Mouse (Mus musculus) midbrain, embryonic 11.5 days (tissue): ENCODE results near the gene Disp1. TPM values are rescaled to one million over a fixed set of nuclear protein-coding genes. Genes with fewer than 3 reads are reported as not detected.
A peak's percentile ranks its signal among the peaks of the same experiment; 100 is the strongest.

ENCODE experiments used
- ATAC-seq: fragments of 200-750 bp; cut with Nextera tagmentation; 2 replicates; pipeline ENCODE4 v1.8.0; 2017; ENCODE audit warnings: moderate TSS enrichment, moderate library complexity; ENCODE audit not compliant: low FRiP score
- DNase-seq: peaks from one replicate; pipeline ENCODE4 v3.0.0; 2015; ENCODE audit warnings: low spot score; ENCODE audit errors: missing footprints
- H3K27ac ChIP-seq: fragments of 300-500 bp; sonication (generic); 2 replicates; pipeline ENCODE4 v1.5.1; 2014; ENCODE audit warnings: low read depth, low read length
- H3K27me3 ChIP-seq: fragments of 300-500 bp; sonication (generic); 2 replicates; pipeline ENCODE4 v1.6.1; 2014; ENCODE audit warnings: mild to moderate bottlenecking, low read length, moderate library complexity, mixed read lengths; ENCODE audit not compliant: control insufficient read depth, insufficient read depth
- H3K36me3 ChIP-seq: fragments of 300-500 bp; sonication (generic); 2 replicates; pipeline ENCODE4 v1.6.1; 2014; ENCODE audit warnings: mild to moderate bottlenecking, low read length, moderate library complexity, mixed read lengths; ENCODE audit not compliant: control insufficient read depth, insufficient read depth
- H3K4me1 ChIP-seq: fragments of 300-500 bp; sonication (generic); 2 replicates; pipeline ENCODE4 v1.6.1; 2014; ENCODE audit warnings: low read length; ENCODE audit not compliant: control insufficient read depth, insufficient read depth
- H3K4me2 ChIP-seq: fragments of 300-500 bp; sonication (generic); 2 replicates; pipeline ENCODE4 v1.6.1; 2014; ENCODE audit warnings: mild to moderate bottlenecking, moderate library complexity
- H3K4me3 ChIP-seq: fragments of 300-500 bp; sonication (generic); 2 replicates; pipeline ENCODE4 v1.5.1; 2014; ENCODE audit warnings: low read depth, low read length
- H3K9ac ChIP-seq: fragments of 300-500 bp; sonication (generic); 2 replicates; pipeline ENCODE4 v1.6.1; 2014; ENCODE audit warnings: low read length
- H3K9me3 ChIP-seq: fragments of 300-500 bp; sonication (generic); 2 replicates; pipeline ENCODE4 v1.6.1; 2016; ENCODE audit warnings: low read length; ENCODE audit not compliant: control insufficient read depth
- WGBS: fragments of 180-500 bp; shearing (Covaris S2); extraction: QIAGEN DNeasy Blood & Tissue Kit; methylation state at CpG from one replicate; pipeline ENCODE4 v1.1.7; 2014; 5-methylcytosine and 5-hydroxymethylcytosine counted together
- polyA plus RNA-seq: library from polyadenylated mRNA; unstranded; fragments of >200 nt; fragmentation: Nextera tagmentation; extraction: Ambion mirVana; gene quantifications from 2 replicates; pipeline ENCODE4 v1.2.1, GENCODE M21; 2014

Gene Disp1
- polyA plus RNA-seq, 1 experiment from 2014 or later, result 8.8 TPM

GRCm38 (mm10) chr1:183189014-183189662 is 32.2 kb downstream of the Disp1 start:
- peak; percentile 84 for DNase-seq
- no peak for ATAC-seq

GRCm38 (mm10) chr1:183188115-183189013 is 33.0 kb downstream of the Disp1 start:
- no peak overlapping the region for H3K27ac ChIP-seq
- H3K27me3 ChIP-seq, result no peaks in the 10 kb centered on the region
- WGBS, result 82% methylated on average over 20 of the region's 20 CpGs
- no peak overlapping the region for H3K4me3 ChIP-seq
- no peak overlapping the region for H3K4me2 ChIP-seq
- DNase-seq, result peak; percentile 59
- no peak overlapping the region for H3K9ac ChIP-seq
- ATAC-seq, result no peak
- no peaks in the 10 kb centered on the region for H3K9me3 ChIP-seq
- H3K4me1 ChIP-seq, result peaks cover 2% of the 10 kb centered on the region; the same call in 1 of the 2 replicates
- H3K36me3 ChIP-seq, result no peaks in the 10 kb centered on the region

More at GRCm38 (mm10) chr1:183189014-183189662, 32.2 kb downstream of the Disp1 start:
- Histone ChIP-seq H3K4me3 (no peak overlapping the region), H3K27ac (no peak overlapping the region), H3K9me3 (no peaks in the 10 kb centered on the region), H3K27me3 (no peaks in the 10 kb centered on the region), H3K4me2 (no peak overlapping the region), H3K36me3 (no peaks in the 10 kb centered on the region), H3K9ac (no peak overlapping the region), H3K4me1 (peaks cover 2% of the 10 kb centered on the region; the same call in 1 of the 2 replicates)
- 56% methylated on average over 10 of the region's 10 CpGs for WGBS

- Histone ChIP-seq H3K4me2 (no peak overlapping the region), H3K9me3 (no peaks in the 10 kb centered on the region), H3K9ac (no peak overlapping the region), H3K4me1 (peaks cover 10% of the 10 kb centered on the region), H3K27me3 (no peaks in the 10 kb centered on the region), H3K4me3 (no peak overlapping the region), H3K27ac (no peak overlapping the region), H3K36me3 (no peaks in the 10 kb centered on the region)
- WGBS, result 88% methylated on average over 6 of the region's 6 CpGs
- ATAC-seq (no peak), DNase-seq (peak; percentile 51)
These were observed 35.8 kb downstream of the Disp1 start for GRCm38 (mm10) chr1:183185560-183185959.

GRCm38 (mm10) chr1:183184681-183185080 is 36.6 kb downstream of the Disp1 start:
- Histone ChIP-seq H3K9me3 (no peaks in the 10 kb centered on the region), H3K27ac (no peak overlapping the region), H3K36me3 (no peaks in the 10 kb centered on the region), H3K4me1 (peaks cover 10% of the 10 kb centered on the region), H3K4me2 (no peak overlapping the region), H3K27me3 (no peaks in the 10 kb centered on the region), H3K9ac (no peak overlapping the region), H3K4me3 (no peak overlapping the region)
- ATAC-seq (no peak), DNase-seq (peak; percentile 41)
- WGBS, result 73% methylated on average over 5 of the region's 5 CpGs

GRCm38 (mm10) chr1:183183565-183183964 is 37.8 kb downstream of the Disp1 start:
- Histone ChIP-seq H3K27me3 (no peaks in the 10 kb centered on the region), H3K4me3 (no peak overlapping the region), H3K9ac (no peak overlapping the region), H3K9me3 (no peaks in the 10 kb centered on the region), H3K4me1 (peaks cover 10% of the 10 kb centered on the region), H3K4me2 (no peak overlapping the region), H3K27ac (no peak overlapping the region), H3K36me3 (no peaks in the 10 kb centered on the region)
- ATAC-seq (no peak), DNase-seq (peak; percentile 37)
- 87% methylated on average over 5 of the region's 5 CpGs for WGBS

- Histone ChIP-seq H3K36me3 (no peaks in the 10 kb centered on the region), H3K4me3 (no peak overlapping the region), H3K4me1 (peaks cover 10% of the 10 kb centered on the region), H3K9me3 (no peaks in the 10 kb centered on the region), H3K9ac (no peak overlapping the region), H3K27me3 (no peaks in the 10 kb centered on the region), H3K27ac (no peak overlapping the region), H3K4me2 (no peak overlapping the region)
- ATAC-seq (no peak), DNase-seq (peak; percentile 86)
- 52% methylated on average over 12 of the region's 12 CpGs for WGBS
These were observed 38.5 kb downstream of the Disp1 start for GRCm38 (mm10) chr1:183182641-183183414.

- Histone ChIP-seq H3K9me3 (no peaks in the 10 kb centered on the region), H3K4me2 (no peak overlapping the region), H3K27ac (no peak overlapping the region), H3K4me1 (peaks cover 10% of the 10 kb centered on the region), H3K4me3 (no peak overlapping the region), H3K27me3 (no peaks in the 10 kb centered on the region), H3K9ac (no peak overlapping the region), H3K36me3 (no peaks in the 10 kb centered on the region)
- no peak for ATAC-seq
- 71% methylated on average over 2 of the region's 2 CpGs for WGBS
- DNase-seq, result peak; percentile 57
These were observed 40.3 kb downstream of the Disp1 start for GRCm38 (mm10) chr1:183181030-183181395.

- Histone ChIP-seq H3K27ac (no peak overlapping the region), H3K9ac (no peak overlapping the region)
- 99% methylated on average over 2 of the region's 2 CpGs for WGBS
These were observed 40.9 kb downstream of the Disp1 start for GRCm38 (mm10) chr1:183180301-183181029.

More at GRCm38 (mm10) chr1:183180301-183181029, 40.9 kb downstream of the Disp1 start:
- no peak overlapping the region for H3K4me3 ChIP-seq
- H3K4me1 ChIP-seq, result peaks cover 10% of the 10 kb centered on the region
- H3K4me2 ChIP-seq, result no peak overlapping the region
- no peak for ATAC-seq
- no peak for DNase-seq
- H3K36me3 ChIP-seq, result no peaks in the 10 kb centered on the region
- no peaks in the 10 kb centered on the region for H3K27me3 ChIP-seq
- H3K9me3 ChIP-seq, result no peaks in the 10 kb centered on the region
